Mouse (Mus musculus) heart, embryonic 12.5 days (tissue): ENCODE results near the gene Plekhm3. TPM values are rescaled to one million over a fixed set of nuclear protein-coding genes. Genes with fewer than 3 reads are reported as not detected.
"Not testable (repeated sequence)": the region's sequence is repeated elsewhere in the genome, so short reads cannot be mapped to it uniquely, and the experiment has no call there.

ENCODE experiments used
- ATAC-seq: fragments of 200-750 bp; cut with Nextera tagmentation; 2 replicates; pipeline ENCODE4 v1.8.0; 2017; ENCODE audit warnings: moderate TSS enrichment, moderate library complexity; ENCODE audit not compliant: insufficient number of reproducible peaks, low FRiP score
- H3K27ac ChIP-seq: fragments of 300-500 bp; sonication (generic); 2 replicates; pipeline ENCODE4 v1.5.1; 2016; ENCODE audit warnings: mild to moderate bottlenecking, moderate library complexity; ENCODE audit not compliant: poor library complexity, severe bottlenecking
- H3K27me3 ChIP-seq: fragments of 300-500 bp; sonication (generic); replicated peaks from 2 replicates; pipeline ENCODE4 v1.6.1; 2016; ENCODE audit warnings: mild to moderate bottlenecking, moderate library complexity
- H3K36me3 ChIP-seq: fragments of 300-500 bp; sonication (generic); 2 replicates; pipeline ENCODE4 v1.6.1; 2016; ENCODE audit warnings: mild to moderate bottlenecking, moderate library complexity
- H3K4me1 ChIP-seq: fragments of 300-500 bp; sonication (generic); replicated peaks from 2 replicates; pipeline ENCODE4 v1.6.1; 2016; ENCODE audit warnings: mild to moderate bottlenecking
- H3K4me2 ChIP-seq: fragments of 300-500 bp; sonication (generic); 2 replicates; pipeline ENCODE4 v1.6.1; 2016; ENCODE audit warnings: mild to moderate bottlenecking, moderate library complexity
- H3K4me3 ChIP-seq: fragments of 300-500 bp; sonication (generic); 2 replicates; pipeline ENCODE4 v1.5.1; 2016; ENCODE audit warnings: mild to moderate bottlenecking
- H3K9ac ChIP-seq: fragments of 300-500 bp; sonication (generic); 2 replicates; pipeline ENCODE4 v1.6.1; 2016; ENCODE audit warnings: mild to moderate bottlenecking, moderate library complexity
- H3K9me3 ChIP-seq: fragments of 300-500 bp; sonication (generic); replicated peaks from 2 replicates; pipeline ENCODE4 v1.6.1; 2016; ENCODE audit warnings: mild to moderate bottlenecking, moderate library complexity
- WGBS: fragments of 180-500 bp; shearing (Covaris S2); methylation state at CpG from one replicate; pipeline ENCODE4 v1.1.7; 2016; 5-methylcytosine and 5-hydroxymethylcytosine counted together
- polyA plus RNA-seq: library from polyadenylated mRNA; unstranded; fragments of >200 nt; fragmentation: Nextera tagmentation; extraction: Ambion mirVana; gene quantifications from 2 replicates; pipeline ENCODE4 v1.2.1, GENCODE M21; 2016

The Plekhm3 gene
- polyA plus RNA-seq: 7.1 and 10.5 TPM in 2 replicates

GRCm38 (mm10) chr1:64956479-64956961 is at the start of gene Plekhm3:
TSS of gene Plekhm3 (minus strand) at chr1:64956824.
- Histone ChIP-seq H3K4me1 (0 out of 2 replicates have a peak, but pooled peaks cover 2% of the 10 kb centered on the region), H3K9ac (peak within 1 kb of the TSS; percentile 85), H3K4me3 (peak within 1 kb of the TSS; percentile 93), H3K36me3 (no peaks in the 10 kb centered on the region), H3K4me2 (peak within 1 kb of the TSS; percentile 68), H3K27ac (peak within 1 kb of the TSS; percentile 35; the same call in 1 of the 2 replicates), H3K9me3 (peaks cover 5% of the 10 kb centered on the region), H3K27me3 (no peaks in the 10 kb centered on the region)
- under 1% methylated on average over 40 of the region's 43 CpGs for WGBS
- ATAC-seq: peak; percentile 93

- Histone ChIP-seq H3K9ac (no peak overlapping the region), H3K4me1 (no peaks in the 10 kb centered on the region), H3K27me3 (no peaks in the 10 kb centered on the region), H3K27ac (no peak overlapping the region), H3K9me3 (no peaks in the 10 kb centered on the region), H3K4me3 (no peak overlapping the region), H3K36me3 (no peaks in the 10 kb centered on the region), H3K4me2 (no peak overlapping the region)
- 91% methylated on average over 6 of the region's 6 CpGs for WGBS
- ATAC-seq: no peak
Observed at GRCm38 (mm10) chr1:65005575-65005974, 49.0 kb upstream of the Plekhm3 start.

DNA sequence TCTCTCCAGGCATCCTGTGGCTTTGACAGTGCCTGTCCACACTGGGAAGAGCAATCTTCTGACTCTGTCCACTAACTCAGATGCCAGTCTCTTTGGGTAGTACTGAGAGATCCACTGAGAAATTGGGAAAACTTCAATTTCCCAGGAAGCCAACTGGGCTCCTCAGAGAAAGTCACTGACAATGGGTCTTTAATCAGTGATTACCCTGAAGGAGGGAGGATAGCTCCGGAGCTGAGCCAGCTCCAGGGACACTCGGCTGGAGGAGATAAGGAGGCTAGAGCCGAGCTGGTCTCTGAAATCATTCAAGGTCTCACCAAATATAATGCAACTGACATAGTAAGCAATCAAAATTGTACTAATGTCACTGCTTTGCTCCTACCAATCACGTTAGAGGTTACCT is 47.9 kb upstream of the Plekhm3 start:
- ATAC-seq: no peak
- no peaks in the 10 kb centered on the region for H3K4me1 ChIP-seq
- WGBS: 36% methylated on average over 4 of the region's 4 CpGs
- no peaks in the 10 kb centered on the region for H3K36me3 ChIP-seq
- H3K9ac ChIP-seq: no peak overlapping the region
- no peak overlapping the region for H3K4me2 ChIP-seq
- no peak overlapping the region for H3K4me3 ChIP-seq
- no peak overlapping the region for H3K27ac ChIP-seq
- no peaks in the 10 kb centered on the region for H3K9me3 ChIP-seq
- no peaks in the 10 kb centered on the region for H3K27me3 ChIP-seq

DNA sequence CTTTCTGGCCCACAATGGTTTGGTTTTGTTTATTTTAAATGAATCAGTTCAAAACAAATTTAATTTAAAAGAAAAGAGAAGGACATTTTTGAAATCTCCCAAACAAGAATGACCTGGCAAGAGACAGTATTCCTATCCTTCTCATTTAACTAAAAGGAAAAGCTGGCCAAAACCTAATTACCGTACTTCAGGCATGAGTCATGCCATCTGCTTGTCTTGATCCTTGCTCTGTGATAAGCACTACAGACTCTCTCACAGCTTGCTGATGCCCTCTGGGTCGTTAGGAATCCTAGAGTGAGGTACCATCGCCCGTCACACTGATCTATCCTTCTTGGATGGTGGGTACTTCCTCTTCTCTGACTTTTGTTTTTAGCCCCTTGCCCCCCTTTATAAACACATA is 36.6 kb upstream of the Plekhm3 start:
- WGBS: 64% methylated on average over 4 of the region's 4 CpGs
- no peak overlapping the region for H3K4me2 ChIP-seq
- no peaks in the 10 kb centered on the region for H3K36me3 ChIP-seq
- no peak overlapping the region for H3K4me3 ChIP-seq
- H3K4me1 ChIP-seq: no peaks in the 10 kb centered on the region
- no peak for ATAC-seq
- H3K9me3 ChIP-seq: no peaks in the 10 kb centered on the region
- no peaks in the 10 kb centered on the region for H3K27me3 ChIP-seq
- H3K9ac ChIP-seq: no peak overlapping the region
- H3K27ac ChIP-seq: no peak overlapping the region

DNA sequence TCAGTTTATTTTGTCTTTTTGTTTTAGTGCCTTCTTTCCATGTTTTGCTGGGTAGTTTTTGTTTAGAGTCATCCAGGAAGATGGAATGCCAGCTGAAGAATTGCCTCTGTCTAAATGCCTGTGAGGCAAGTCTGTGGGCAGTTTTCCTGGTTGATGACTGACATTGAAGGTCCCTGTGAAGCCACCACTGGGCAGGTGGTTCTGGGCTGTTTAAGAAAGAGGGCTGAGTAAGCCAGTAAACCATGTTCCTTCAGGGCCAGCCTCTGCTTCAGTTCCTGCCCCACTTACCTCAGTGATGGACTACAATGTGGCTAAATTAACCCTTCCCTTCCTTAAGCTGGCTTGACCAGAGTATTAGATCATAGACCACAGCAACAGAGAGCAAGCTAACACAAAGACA is 31.6 kb upstream of the Plekhm3 start:
- H3K36me3 ChIP-seq: no peaks in the 10 kb centered on the region
- ATAC-seq: no peak
- H3K27me3 ChIP-seq: no peaks in the 10 kb centered on the region

DNA sequence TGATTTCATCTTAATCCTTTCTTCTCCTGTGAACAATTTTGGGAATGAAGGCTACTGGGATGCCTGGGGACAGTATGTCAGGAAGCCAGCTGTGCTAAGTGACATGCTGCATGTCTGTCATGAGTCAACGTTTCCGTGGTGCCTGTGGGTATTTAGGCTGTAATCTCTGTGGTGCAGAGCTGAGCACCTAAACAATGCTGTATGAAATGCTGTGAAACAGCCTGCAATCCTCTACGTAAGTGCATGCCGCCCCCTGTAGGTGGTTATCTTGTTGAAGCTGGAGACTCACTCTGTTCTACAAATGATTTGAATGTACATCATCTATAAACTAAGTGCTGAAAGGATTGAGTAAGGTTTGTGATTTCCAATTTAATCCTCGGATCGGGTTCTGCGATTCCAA is 29.5 kb upstream of the Plekhm3 start:
- Histone ChIP-seq H3K27ac (no peak overlapping the region), H3K9ac (no peak overlapping the region), H3K4me3 (no peak overlapping the region), H3K27me3 (no peaks in the 10 kb centered on the region), H3K4me2 (no peak overlapping the region), H3K36me3 (no peaks in the 10 kb centered on the region), H3K9me3 (no peaks in the 10 kb centered on the region), H3K4me1 (no peaks in the 10 kb centered on the region)
- WGBS: 36% methylated on average over 7 of the region's 7 CpGs
- ATAC-seq: no peak

More for the DNA sequence above, 31.6 kb upstream of the Plekhm3 start:
- Histone ChIP-seq H3K9me3 (no peaks in the 10 kb centered on the region), H3K4me1 (no peaks in the 10 kb centered on the region), H3K4me2 (no peak overlapping the region), H3K9ac (no peak overlapping the region), H3K4me3 (no peak overlapping the region), H3K27ac (no peak overlapping the region)

DNA sequence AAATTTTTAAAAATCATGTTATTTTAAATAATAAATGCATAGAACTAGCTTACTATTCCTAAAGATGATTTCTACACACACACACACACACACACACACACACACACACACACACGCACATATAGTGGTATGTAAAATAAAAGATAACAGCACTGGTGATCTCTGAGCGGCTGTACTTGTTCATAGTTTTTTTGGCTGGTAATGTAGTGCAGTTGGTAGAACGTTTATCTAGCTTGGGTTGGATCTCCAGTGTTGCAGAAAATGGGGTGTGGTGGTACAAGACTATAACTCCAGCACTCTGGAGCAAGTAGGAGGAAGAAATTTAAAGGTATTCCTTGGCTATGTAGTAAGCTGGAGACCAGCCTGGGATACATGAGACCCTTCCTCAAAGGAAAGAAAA is 26.6 kb upstream of the Plekhm3 start:
- no peak overlapping the region for H3K4me2 ChIP-seq
- no peaks in the 10 kb centered on the region for H3K9me3 ChIP-seq
- no peaks in the 10 kb centered on the region for H3K4me1 ChIP-seq
- no peak overlapping the region for H3K27ac ChIP-seq
- 62% methylated on average over 3 of the region's 3 CpGs for WGBS
- no peak overlapping the region for H3K9ac ChIP-seq
- H3K4me3 ChIP-seq: no peak overlapping the region
- no peaks in the 10 kb centered on the region for H3K36me3 ChIP-seq
- ATAC-seq: no peak
- no peaks in the 10 kb centered on the region for H3K27me3 ChIP-seq

DNA sequence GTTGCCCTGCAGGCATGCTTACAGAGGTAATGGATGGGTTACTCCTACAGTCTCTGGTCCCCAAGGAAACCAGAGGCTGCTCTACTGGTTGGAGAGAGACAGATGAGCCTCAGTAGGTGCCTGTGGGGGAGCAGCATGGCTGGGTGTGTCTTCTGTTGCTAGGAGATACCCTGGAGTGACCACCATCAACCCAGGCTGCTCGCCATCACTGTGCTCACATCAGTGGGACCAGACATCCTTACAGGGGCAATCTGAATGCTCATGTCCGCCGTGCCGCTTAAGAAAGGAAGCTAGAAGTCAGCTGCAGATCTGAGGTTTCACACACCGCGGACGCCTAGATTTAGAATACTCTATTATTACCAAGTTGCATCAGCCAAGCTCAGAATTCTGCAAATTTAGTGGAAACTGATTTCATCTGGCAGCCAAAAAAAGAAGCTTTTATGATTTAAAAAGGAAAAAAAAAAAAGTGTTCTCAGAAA is 21.7 kb upstream of the Plekhm3 start:
- 75% methylated on average over 7 of the region's 7 CpGs for WGBS

DNA sequence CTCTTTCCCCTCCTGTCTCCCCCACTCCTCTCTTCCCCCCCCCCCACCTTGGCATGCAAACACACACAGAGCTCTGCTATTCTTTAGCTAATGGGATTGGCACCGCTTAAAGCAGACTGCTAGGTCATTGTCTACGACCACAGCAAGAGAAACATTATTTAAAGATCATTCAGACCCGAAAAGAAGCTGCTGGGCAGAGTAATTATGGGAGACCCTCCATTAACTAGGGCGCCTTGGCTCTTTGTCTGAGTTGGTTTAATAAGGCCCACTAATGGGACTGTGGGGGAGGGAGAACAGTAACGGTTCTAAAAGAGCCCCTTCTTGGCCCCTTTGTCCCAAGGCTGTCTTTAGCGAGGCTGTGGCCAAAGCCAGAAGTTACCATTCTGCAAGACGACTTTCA is 18.7 kb upstream of the Plekhm3 start:
- 63% methylated on average over 7 of the region's 7 CpGs for WGBS
- Histone ChIP-seq H3K4me2 (no peak overlapping the region), H3K27me3 (no peaks in the 10 kb centered on the region), H3K4me3 (no peak overlapping the region), H3K4me1 (no peaks in the 10 kb centered on the region), H3K9ac (no peak overlapping the region), H3K27ac (no peak overlapping the region), H3K36me3 (no peaks in the 10 kb centered on the region), H3K9me3 (no peaks in the 10 kb centered on the region)
- no peak for ATAC-seq

More for the DNA sequence above, 21.7 kb upstream of the Plekhm3 start:
- Histone ChIP-seq H3K4me3 (no peak overlapping the region), H3K27ac (no peak overlapping the region), H3K4me2 (no peak overlapping the region), H3K9ac (no peak overlapping the region), H3K27me3 (no peaks in the 10 kb centered on the region), H3K36me3 (no peaks in the 10 kb centered on the region), H3K4me1 (no peaks in the 10 kb centered on the region), H3K9me3 (no peaks in the 10 kb centered on the region)
- no peak for ATAC-seq

DNA sequence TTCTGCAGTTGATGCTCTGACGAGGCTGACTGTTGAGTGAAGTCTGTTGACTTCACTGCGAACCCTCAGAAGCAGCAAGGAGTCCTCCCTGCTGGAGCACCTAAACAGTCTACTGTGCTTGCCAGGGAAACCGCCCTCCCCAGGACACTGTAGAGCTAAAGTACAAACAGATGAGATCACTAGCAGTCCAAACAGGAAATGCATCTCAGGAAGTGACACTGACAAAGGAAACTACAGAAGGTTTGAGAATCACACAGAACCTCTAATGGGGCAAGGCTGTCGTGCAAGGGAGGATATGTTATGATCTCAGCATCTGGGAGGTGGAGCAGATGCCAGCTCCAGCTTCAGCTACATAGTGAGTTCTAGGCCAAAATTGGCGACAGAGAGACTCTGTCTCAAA is 14.1 kb upstream of the Plekhm3 start:
- no peak for ATAC-seq
- Histone ChIP-seq H3K4me3 (no peak overlapping the region), H3K36me3 (no peaks in the 10 kb centered on the region), H3K27me3 (no peaks in the 10 kb centered on the region), H3K4me2 (no peak overlapping the region), H3K9me3 (no peaks in the 10 kb centered on the region), H3K4me1 (no peaks in the 10 kb centered on the region), H3K9ac (no peak overlapping the region), H3K27ac (no peak overlapping the region)
- 56% methylated on average over 5 of the region's 5 CpGs for WGBS

- H3K9ac ChIP-seq: peak overlapping the region; percentile 85
- peak overlapping the region; percentile 68 for H3K4me2 ChIP-seq
- no peak for ATAC-seq
- peak overlapping the region; percentile 93 for H3K4me3 ChIP-seq
- 59% methylated on average over 8 of the region's 8 CpGs for WGBS
- no peaks in the 10 kb centered on the region for H3K4me1 ChIP-seq
- peaks cover 5% of the 10 kb centered on the region for H3K9me3 ChIP-seq
- 0 out of 2 replicates have a peak overlapping the region, but pooled peaks have one; percentile 35 for H3K27ac ChIP-seq
- no peaks in the 10 kb centered on the region for H3K27me3 ChIP-seq
- H3K36me3 ChIP-seq: no peaks in the 10 kb centered on the region
Observed at GRCm38 (mm10) chr1:64957021-64957489, 431 bp upstream of the Plekhm3 start.

- not testable (repeated sequence) for H3K36me3 ChIP-seq, H3K4me3 ChIP-seq, H3K27me3 ChIP-seq, H3K4me2 ChIP-seq, ATAC-seq, H3K4me1 ChIP-seq, H3K27ac ChIP-seq, H3K9ac ChIP-seq, H3K9me3 ChIP-seq
- WGBS: 78% methylated on average over 7 of the region's 7 CpGs
Observed at GRCm38 (mm10) chr1:64954786-64955185, 1.8 kb downstream of the Plekhm3 start.
